Mouse (Mus musculus): ENCODE results near the gene Mgat3. TPM values are rescaled to one million over a fixed set of nuclear protein-coding genes. Genes with fewer than 3 reads are reported as not detected.

Mgat3 gene
- total RNA-seq, 2 experiments from 2014 or later = 0.87 to 1.1 TPM

DNA sequence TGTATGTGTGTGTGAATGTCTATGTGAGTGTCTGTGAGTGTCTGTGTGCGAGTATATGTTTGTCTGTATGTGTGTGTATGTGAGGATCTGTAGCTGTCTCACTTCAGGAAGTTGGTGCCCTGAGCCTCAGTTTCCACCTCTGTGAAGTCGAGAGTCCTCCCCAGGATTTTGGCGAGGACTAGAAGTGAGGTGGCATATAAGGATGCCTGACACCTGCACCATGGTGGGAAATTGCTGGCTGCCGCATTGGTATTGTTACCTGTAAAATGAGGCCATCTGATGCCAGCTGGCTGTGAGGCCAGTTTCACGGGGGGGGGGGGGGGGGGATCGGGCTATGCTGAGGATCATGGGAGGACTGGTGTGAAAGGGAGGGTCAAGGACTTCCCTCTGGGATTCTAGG is 2.2 kb downstream of the Mgat3 start:
- no peak for DNase-seq

DNA sequence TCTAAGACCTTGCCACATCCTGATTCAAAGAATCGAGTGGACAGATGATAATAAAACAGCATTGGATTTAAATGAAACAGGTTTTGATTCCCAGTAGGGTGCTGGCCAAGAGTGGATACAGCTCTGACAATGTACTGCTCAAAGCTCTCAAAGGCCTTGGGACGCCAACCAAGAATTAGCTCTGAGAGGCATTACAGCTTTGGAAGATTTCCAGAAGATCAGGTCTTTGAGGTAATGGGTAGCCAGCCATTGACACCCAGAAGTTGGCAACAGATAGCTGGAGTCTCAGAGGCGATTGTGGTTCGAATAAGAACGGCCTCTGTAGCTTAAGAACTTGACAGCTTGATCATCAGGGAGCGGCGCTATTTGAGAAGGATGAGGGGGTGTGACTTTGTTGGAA is 8.0 kb downstream of the Mgat3 start:
- no peak for DNase-seq

DNA sequence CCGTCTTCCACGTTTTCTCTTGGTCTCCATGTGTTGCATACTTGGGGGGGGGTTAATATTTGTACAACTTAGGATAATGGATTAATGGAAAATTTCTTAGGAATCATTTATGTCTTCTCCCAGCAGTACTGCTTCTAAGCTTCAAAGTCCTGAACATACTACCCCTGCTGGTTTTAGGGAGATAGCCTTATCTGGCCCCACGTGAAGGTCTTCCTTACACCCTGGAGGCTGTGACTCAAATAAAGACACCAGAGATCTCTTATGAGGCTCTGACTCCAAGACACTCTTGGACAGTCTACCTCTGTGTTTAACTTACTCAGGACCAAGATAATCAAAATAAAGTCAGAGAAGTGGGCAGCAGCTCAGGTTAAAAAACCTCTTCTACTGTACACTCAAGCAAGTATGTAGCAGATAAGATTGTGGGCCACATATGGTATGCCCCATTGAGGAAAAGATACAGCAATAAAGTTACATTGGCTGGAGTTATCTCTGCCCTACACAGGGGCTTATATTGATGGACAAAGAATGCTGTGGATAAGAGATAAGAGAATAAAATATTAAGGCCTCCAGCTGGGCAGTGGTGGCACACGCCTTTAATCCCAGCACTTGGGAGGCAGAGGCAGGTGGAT is 8.7 kb downstream of the Mgat3 start:
- no peak for DNase-seq

- no peak for DNase-seq
Observed at GRCm38 (mm10) chr15:80188927-80189326, 15.4 kb downstream of the Mgat3 start.

GRCm38 (mm10) chr15:80190075-80190474 is 16.6 kb downstream of the Mgat3 start:
- no peak for DNase-seq

GRCm38 (mm10) chr15:80191585-80192245 is 18.2 kb downstream of the Mgat3 start:
- no peak for DNase-seq

DNA sequence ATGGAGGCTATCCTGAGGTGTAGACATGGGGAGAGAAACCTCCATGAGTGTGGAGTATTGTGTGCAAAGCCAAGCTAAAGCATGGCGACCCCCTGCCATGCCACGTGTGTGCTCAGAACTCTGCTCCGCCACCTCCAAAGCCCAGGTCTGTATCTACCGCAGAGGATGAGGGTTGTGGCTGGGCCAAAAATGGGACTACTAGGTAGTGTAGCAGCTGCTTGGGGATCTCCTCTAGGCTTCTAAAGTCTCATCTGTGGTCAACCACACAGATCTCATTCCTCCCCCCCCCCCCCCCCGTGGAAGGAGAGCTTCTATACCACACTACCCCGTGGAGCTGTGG is 18.7 kb downstream of the Mgat3 start:
- no peak for DNase-seq

- DNase-seq = no peak
Observed at GRCm38 (mm10) chr15:80192847-80193246, 19.3 kb downstream of the Mgat3 start.

DNA sequence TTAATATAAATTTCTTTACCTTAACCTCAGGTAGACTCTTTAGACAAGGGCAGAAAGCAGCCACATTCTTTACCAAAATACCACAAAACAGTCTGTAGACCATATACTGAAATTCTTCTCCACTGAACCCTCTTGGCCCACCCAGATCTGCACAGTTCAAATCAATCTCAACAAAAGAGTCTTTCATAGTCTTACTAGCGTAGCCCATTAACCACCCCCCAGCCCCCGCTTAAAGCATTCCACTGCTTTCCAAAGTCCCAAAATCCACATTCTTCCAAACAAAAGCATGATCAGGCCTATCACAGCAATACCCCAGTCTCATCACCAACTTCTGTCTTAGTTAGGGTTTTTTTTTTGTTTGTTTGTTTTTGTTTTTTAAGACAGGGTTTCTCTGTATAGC is 26.0 kb downstream of the Mgat3 start:
- DNase-seq = no peak

DNA sequence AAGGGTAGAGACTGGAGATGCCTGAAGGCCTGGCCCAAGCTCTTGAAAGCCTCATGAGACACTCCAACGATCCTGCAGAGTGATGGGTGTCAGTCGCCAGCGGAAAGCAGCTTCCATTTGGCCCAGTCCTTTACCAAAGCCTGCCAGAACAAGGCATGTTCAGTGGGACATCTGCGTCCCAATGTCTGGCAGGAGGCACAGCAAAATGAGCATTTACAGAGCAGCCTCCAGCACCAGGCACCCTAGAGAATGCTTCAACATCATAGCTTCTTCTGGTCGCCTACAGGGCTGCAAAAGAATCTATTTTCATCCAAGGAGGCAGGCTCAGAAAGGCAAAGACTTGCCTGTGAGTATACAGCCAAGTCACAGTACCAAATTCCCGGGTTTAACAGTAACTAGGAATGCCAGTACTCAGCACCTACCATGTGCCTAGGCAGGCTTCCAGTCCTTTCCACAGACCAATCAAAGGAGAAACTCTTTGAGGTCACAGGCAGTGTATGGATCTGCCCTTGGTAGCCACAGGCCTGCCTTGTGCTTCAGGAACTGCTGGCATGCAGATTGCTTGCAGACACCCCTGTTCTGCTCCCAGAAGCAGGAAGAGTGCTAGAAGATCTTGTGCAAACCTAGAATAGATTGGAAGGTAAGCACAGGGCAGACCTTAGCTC is 28.7 kb downstream of the Mgat3 start:
- no peak for DNase-seq

DNA sequence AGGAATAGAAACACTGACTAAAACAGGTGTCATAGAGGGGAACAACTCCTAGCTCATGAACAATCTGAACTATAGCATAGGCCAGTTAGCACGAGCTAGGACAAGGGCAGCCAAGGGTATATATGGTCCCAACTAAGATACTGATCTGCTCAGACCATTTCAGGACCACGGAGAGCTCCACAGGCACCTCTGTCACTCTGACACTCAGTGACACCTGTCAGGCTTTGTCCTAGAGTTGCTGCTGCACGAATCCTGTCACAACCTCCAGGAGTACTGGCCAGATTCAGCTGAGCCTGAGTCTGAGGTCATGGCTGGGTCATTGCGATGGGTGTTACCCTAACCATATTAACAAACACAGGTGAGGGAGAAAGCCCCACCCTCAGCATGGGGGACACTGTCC is 29.9 kb downstream of the Mgat3 start:
- no peak for DNase-seq

- no peak for DNase-seq
Observed at GRCm38 (mm10) chr15:80206057-80206565, 32.6 kb downstream of the Mgat3 start.

- no peak for DNase-seq
Observed at GRCm38 (mm10) chr15:80208446-80208845, 34.9 kb downstream of the Mgat3 start.

GRCm38 (mm10) chr15:80213688-80214087 is 40.2 kb downstream of the Mgat3 start:
- DNase-seq = no peak

DNA sequence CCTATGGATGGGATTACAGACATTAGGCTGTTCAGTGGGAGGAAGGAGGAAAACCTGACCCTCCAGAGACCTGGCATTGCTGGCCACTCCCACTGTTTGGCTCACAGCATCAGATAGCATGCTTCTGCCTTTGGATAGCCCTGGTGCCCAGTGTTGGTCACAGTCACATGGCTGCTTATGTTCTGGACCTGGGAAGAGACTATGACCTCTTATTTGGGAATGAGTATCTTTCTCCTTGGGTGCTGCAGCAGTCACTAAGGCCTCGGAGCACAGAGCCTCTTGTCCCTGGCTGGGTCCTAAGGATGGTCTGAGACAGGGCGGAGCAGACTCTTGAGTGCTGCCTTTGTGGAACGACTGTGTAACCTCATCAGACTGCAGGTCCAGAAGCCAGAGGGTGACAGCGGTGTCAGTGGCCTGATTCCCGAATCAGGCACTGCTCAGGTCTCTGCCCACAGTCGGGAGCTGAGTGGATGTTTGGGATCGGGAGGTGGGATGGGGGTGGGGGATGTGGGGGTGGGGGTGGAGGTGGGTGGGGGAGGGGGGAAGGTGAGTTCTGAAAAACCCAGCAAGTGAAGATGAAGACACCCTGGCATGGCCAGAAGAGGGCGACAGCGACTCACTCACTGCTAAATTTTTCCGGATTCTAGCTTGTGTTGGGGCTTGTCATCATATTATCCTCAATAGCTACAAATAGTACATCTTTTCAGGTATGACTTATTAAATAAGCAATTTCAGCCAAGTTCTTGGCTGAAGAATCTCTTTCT is 42.4 kb downstream of the Mgat3 start:
- no peak for DNase-seq

GRCm38 (mm10) chr15:80216480-80216820 is 42.9 kb downstream of the Mgat3 start:
- DNase-seq = no peak

DNA sequence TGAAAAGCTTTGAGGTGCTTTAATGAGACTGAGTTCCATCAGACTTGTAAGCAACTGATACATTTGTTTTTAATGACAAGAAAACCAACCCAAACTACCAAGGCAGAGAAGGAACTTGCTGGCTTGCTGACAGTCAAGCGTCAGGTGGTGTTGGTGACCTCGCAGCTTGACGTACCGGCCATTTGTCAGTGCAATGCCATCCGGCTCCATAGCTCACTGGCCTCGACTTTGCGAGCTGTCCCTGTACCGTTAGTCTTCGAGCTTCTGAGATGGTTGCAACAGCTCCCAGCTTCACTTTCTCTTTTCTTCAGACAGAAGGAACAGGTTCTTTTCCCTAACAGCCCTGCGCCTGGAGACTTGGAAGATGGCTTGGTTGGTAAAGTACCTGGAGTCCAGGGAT is 44.0 kb downstream of the Mgat3 start:
- DNase-seq = no peak

- no peak for DNase-seq
Observed at GRCm38 (mm10) chr15:80219211-80219610, 45.7 kb downstream of the Mgat3 start.

DNA sequence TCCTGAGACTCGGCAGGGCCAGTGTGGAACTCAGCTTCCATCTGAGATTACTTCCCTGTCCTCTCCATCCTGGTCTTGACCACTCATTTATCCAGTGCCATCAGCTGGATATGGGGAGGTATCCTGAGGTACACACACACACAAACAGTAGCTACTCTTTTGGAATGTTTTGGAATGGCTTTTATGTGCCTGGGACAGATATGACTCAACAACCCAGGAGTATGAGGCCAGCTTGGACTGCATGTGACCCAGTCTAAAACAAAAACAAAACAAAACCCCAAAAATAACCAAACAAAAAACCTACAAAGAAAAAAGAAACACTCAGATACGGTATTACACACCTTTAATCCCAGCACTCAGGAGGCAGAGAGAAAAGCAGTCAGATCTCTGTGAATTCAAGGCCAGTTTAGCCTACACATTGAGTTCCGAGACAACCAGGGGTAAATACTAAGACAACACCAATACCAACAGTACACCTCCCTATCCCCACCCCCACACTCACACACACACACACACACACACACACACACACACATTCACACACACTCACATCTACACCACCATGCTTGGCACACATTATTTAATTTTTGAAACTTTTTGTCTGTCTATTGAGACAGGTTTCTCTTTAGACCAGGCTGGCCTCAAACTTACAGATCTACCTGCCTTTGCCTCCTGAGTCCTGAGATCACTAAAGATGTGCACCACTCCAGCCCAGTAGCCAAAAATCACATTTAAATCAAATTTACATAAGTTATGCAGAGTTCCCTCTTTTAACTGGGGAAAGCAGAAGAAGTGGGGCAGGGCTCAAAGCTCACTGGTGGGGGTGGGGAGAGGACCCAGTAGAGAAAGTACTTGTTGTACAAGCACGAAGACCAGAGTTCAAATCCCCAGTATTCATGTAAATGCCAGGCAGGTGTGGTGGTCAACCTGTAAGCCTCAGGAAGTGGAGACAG is 46.5 kb downstream of the Mgat3 start:
- DNase-seq = no peak

GRCm38 (mm10) chr15:80221031-80221430 is 47.5 kb downstream of the Mgat3 start:
- no peak for DNase-seq

DNA sequence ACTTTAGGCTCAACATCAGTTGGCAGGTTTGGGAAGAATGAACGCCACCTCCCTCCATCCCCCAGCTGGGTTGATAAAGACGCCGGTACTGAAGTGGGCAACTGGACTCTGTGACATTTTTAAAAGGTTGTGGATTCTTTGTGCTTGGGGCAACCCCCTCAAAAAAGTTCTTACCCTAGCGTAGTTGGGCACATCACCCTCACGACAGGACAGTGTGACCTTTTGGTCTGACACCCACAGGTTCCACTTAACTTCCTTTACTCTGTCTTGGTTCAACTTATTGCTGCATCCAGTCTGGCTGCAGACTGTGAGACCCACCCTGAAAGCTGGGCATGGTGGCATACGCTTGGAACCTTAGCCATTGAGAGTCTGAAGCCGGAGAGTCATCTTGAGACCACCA is 50.2 kb downstream of the Mgat3 start:
- no peak for DNase-seq

DNA sequence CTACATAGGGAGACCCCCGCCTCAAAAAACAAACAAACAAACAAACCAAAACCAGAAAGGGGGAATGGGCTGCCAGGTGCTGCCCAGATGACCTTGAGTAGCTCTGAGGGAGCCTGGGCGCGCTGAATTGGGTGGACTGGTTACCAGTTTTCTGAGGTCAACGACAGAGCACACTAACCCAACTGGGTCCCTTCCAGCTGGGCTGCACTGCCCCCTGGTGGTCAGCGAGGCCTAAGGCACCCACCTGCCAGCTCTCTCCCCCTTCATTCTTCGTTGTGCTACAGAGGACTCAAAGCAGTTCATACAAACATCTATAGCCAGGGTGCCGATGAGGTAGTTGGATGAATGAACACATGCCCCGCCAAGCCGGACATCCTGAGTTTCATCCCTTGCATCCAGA is 51.7 kb downstream of the Mgat3 start:
- peak; percentile 43 for DNase-seq

All from gastrocnemius, postnatal 25 days (tissue).